Mouse (Mus musculus) erythroblast, embryonic 14.5 days (primary cell): ENCODE measurements around the gene Cd3eap.

Source experiments
- GATA1 ChIP-seq: IDR thresholded peaks from 2 replicates; pipeline ENCODE4 v1.6.1; 2012; ENCODE audit warnings: low read length, inconsistent platforms, mixed read lengths
- TAL1 ChIP-seq: IDR thresholded peaks from 3 replicates; pipeline ENCODE4 v1.6.1; 2012; ENCODE audit warnings: low read length, inconsistent platforms, mixed read lengths

- TF ChIP-seq GATA1: 0 out of 2 replicates have a peak, but pooled peaks have one; percentile 44
- no peak for TF ChIP-seq TAL1
These were observed 32.2 kb downstream of the Cd3eap start for GRCm38 (mm10) chr7:19327128-19327527.
